Mouse (Mus musculus): ENCODE data around the gene Pck2.

Pck2 gene

DNA sequence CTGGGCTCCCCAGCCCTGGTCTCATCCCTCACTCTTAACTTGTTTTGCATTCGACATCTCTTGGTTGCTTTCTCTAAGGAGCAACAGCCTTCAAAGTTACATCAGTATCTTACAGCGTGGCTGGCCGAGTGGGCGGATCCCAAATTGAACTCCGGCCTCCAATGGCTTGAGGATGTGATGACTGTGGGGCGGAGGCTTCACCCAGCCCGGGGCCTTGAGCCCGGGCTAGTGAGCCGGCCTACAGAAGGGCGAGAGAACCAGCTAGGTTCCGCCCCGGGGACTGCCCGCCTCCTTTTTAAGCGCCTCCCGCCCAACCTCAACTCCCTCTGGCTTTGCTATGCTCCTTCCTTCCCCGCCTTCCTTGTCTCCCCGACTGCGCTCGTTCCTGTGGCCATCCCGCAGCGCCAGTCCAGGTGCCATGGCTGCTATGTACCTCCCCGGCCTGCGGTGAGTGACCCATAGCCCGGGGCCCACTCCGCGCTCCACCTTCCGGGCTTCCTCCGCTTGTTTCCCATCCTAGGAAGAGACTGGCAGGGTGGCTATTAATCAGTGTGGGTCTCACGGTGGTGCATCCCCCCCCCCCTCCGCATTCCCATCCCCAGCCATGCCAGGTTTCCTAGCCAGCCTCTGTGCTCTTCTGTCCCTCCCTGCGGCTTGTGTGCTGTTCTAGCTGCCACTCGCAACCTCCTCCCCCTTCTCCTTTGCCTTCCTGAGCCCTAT lies at the start of gene Pck2:
Gene Pck2 (plus strand): TSS at position 200 of the 720 bp plus-strand sequence.
- peak; percentile 95 for DNase-seq (ENCODE audit: extremely low read depth, insufficient read length, low spot score)

- DNase-seq (ENCODE audit: extremely low read depth, insufficient read length, low spot score), result no peak
Observed at GRCm38 (mm10) chr14:55490361-55491201, 49.5 kb upstream of the Pck2 start, which contains the start of gene Carmil3. TSS of gene Carmil3 (plus strand) at chr14:55490651.

- DNase-seq (ENCODE audit: extremely low read depth, insufficient read length, low spot score), result no peak
Observed at GRCm38 (mm10) chr14:55491291-55491833, 48.7 kb upstream of the Pck2 start.

GRCm38 (mm10) chr14:55492103-55492502 lies 48.0 kb upstream of the Pck2 start:
- DNase-seq (ENCODE audit: extremely low read depth, insufficient read length, low spot score), result no peak

- no peak for DNase-seq (ENCODE audit: extremely low read depth, insufficient read length, low spot score)
Observed at GRCm38 (mm10) chr14:55495509-55496240, 44.4 kb upstream of the Pck2 start.

DNA sequence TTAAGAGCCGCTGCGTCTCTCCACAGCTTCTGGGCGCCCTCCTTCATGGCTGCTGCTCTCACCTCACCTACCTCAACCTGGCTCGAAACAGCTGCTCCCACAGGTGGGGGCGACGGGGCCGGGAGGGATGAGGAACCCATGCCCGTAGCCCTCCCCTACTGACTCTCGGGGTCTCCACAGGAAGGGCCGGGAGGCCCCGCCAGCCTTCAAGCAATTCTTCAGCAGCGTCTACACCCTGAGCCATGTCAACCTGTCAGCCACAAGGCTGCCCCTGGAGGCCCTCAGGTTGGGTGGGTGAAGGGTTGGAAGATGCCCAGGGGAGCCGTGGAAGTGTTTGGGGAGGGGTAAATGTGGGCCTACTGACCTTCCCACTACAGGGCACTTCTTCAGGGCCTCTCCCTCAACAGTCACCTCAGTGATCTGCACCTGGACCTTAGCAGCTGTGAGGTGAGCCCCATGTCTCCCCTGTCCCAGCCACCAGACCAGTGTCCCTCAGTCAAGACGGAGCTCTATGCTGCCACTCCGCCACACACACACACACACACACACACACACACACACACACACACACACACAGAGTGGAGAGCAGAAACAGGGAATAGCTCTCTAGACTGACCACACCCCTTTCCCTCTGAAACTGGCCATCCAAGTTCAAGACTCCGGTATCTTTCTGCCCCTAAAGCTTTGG lies 43.2 kb upstream of the Pck2 start:
- no peak for DNase-seq (ENCODE audit: extremely low read depth, insufficient read length, low spot score)

- DNase-seq (ENCODE audit: extremely low read depth, insufficient read length, low spot score), result peak; percentile 52
Observed at GRCm38 (mm10) chr14:55497449-55497821, 42.6 kb upstream of the Pck2 start.

GRCm38 (mm10) chr14:55505612-55506011 lies 34.5 kb upstream of the Pck2 start:
- no peak for DNase-seq (ENCODE audit: extremely low read depth, insufficient read length, low spot score)

- DNase-seq (ENCODE audit: extremely low read depth, insufficient read length, low spot score), result no peak
Observed at GRCm38 (mm10) chr14:55507801-55508200, 32.3 kb upstream of the Pck2 start.

DNA sequence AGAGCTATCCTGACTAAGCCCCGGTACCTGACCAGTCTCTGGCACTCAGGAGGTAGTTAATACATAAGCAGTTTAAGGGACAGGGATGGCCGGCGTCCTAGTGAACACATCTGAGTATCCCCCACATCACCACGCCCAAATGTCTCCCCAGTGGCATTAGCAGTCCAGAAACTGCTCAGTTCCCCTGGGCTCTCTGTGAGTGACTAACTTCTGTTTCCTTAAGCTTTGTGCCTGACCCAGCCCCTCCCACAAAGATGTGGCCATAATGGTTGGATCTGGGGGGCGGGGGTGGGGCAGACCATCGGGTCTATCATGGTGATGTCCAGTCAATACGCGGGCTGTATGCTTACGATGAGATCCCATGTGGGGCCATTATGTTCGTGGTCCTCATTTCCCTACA lies 30.5 kb upstream of the Pck2 start:
- DNase-seq (ENCODE audit: extremely low read depth, insufficient read length, low spot score), result no peak

DNA sequence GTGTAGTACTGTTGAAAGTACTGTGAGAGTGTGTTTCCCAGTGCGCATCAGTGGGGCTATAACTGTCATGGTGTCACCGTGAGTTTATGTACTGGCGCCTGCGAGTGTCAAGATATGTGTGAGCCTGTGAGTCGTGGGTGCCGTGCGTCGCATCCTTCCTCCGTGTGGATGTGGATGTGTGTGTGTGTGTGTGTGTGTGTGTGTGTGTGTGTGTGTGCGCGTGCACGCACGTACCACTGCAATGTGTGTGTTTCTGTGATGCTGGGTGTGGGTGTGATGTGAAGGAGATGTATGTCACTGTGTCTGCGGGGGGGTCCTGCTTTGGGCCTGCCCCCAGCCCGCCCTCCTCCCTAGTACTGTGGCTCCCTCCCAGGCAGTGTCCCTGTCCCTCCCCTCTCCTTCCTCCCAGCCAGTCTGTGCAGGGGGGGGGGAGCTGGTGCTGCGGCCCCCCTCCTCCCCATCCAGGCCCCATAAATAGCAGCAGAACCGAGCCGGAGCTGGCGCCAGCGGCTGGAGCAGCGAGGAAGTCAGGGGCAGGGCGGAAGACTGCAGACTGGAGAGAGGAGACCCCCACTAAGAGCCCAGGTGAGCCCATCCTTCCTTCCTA lies 29.8 kb upstream of the Pck2 start, which contains the start of gene Cpne6:
Gene Cpne6 (plus strand): TSS at position 321 of the 607 bp plus-strand sequence.
- no peak for DNase-seq (ENCODE audit: extremely low read depth, insufficient read length, low spot score)

- no peak for DNase-seq (ENCODE audit: extremely low read depth, insufficient read length, low spot score)
Observed at GRCm38 (mm10) chr14:55511037-55511436, 29.0 kb upstream of the Pck2 start.

DNA sequence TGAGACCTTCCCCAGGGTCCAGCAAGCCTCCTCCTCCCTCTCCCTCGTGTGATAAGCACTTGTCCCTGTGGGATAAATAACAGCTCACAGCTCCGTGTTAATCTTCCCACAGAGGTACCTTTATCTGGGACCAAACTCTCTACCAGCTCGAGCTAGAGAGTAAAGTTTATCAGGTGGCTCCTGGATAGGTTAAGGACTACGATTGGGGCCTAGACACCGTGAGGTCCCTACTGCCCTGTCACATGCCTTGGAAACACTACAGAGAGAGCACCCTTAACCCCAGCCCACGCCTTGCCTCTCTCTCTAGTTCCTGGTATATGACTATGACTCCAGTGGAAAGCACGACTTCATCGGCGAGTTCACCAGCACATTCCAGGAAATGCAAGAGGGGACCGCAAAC lies 26.1 kb upstream of the Pck2 start:
- DNase-seq (ENCODE audit: extremely low read depth, insufficient read length, low spot score), result no peak

DNA sequence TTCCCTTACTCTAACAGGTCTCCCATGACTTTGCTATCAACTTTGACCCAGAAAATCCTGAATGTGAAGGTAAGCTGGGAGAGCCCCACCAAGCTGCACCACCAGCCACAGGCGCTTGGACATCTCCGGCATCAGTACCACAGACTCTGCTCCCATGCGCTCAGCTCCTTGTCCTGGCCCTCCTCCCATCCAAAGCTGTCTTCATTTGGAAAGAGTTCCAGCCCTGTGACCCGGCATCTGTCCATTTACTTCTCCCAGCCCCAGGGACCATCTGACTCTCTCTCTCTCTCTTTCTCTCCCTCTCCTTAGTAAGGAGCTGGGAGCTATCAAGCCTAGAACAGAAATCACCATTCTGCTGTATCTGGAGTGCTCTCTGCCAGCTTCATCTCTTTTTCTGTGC lies 24.2 kb upstream of the Pck2 start:
- DNase-seq (ENCODE audit: extremely low read depth, insufficient read length, low spot score), result no peak

DNA sequence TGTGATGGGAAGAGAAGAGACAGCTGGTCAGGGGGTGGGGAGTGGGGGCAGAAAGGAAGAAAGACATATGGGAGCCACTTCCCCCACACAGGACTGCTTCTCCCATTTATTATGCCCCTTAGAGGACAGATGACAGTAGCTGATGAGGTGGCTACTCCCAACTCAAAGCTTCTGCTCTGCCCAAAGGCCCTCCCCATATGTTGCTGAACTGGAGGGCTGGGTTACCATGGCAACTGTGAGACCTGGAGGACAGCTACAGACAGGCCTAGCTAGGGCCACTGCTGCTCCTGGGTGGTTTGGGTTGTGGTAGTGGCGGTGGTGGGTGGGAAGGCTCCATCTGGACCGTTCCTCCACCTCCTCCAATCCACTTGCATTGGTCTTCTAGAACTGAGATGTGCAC lies 21.2 kb upstream of the Pck2 start:
- DNase-seq (ENCODE audit: extremely low read depth, insufficient read length, low spot score), result no peak

DNA sequence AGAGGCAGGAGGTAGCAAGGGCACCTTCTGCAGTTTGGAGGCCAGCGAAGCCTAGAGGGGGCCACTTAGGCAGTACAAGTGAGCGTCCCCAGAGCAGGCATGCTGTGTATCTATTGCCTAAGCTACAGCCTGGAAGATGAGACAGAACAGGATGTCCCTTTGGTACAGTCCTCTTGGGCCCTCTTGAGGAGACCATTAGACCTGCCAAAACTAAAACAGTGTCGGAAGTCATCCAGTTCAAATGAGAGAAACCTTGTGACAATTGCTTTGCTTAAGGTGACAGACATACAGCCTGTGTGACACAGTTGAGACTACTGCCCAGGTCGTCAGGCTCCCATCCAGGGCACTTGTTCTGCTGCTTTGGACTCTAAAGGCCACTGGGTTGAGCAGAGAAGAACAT lies 20.5 kb upstream of the Pck2 start:
- DNase-seq (ENCODE audit: extremely low read depth, insufficient read length, low spot score), result no peak

DNA sequence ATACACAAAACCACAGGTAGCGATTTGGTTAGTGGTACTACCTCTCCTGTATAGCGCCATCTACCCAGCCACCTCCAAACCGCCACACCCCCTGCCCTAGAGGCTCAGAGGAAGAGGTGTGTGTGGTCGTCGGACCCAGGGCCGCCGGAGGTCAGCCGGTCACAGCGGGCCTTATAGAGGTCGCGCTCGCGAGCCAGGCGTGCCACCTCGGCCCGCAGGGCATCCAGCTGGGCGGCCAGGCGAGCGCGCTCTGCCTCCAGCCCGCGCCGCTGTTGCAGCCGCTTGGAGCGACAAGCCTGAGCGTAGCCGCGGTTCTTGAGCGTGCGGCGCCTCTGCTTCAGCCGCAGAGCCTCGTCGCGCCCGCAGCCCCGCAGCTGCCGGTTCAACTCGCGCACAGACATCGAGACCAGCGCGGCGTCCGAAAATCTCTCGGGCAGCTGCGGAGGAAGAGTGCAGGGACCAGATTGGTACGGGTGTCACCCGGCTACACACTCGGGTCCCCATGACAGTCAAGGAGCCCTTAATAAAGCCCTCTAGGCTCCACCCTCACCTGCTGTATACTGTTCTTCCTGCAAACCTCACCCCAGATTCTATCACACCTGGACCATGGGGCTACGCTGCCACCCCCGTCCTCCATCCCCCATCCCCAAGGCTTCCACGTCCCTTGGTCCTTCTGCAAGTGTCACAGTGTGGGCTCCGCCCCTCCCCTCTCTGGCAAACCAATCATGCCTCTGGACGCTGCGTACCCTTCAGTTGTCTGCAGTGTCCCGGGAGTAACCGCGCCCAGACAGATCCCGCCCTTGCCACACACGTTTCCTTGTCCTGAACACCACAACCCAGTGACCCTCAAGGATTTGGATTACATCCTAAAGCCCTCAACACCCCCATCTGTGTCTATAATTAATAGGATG lies 19.4 kb upstream of the Pck2 start:
- DNase-seq (ENCODE audit: extremely low read depth, insufficient read length, low spot score), result no peak

- DNase-seq (ENCODE audit: extremely low read depth, insufficient read length, low spot score), result no peak
Observed at GRCm38 (mm10) chr14:55524062-55524461, 16.0 kb upstream of the Pck2 start.

- DNase-seq (ENCODE audit: extremely low read depth, insufficient read length, low spot score), result no peak
Observed at GRCm38 (mm10) chr14:55524785-55525184, 15.3 kb upstream of the Pck2 start, which contains the start of gene Nrl. TSS of gene Nrl (minus strand) at chr14:55524981.
